Mouse (Mus musculus) Muller cell, postnatal 12 days (primary cell): ENCODE results near the gene Fig4.
A peak's percentile ranks its signal among the peaks of the same experiment; 100 is the strongest.

Source experiments
- DNase-seq: peaks from one replicate; pipeline ENCODE4 v3.0.0-alpha.2; 2015; ENCODE audit errors: inconsistent ontology term

The Fig4 gene

GRCm38 (mm10) chr10:41302689-41303431 lies at the start of gene Fig4:
Gene Fig4, minus strand, starts transcription at chr10:41303260.
- DNase-seq, result peak; percentile 92

DNA sequence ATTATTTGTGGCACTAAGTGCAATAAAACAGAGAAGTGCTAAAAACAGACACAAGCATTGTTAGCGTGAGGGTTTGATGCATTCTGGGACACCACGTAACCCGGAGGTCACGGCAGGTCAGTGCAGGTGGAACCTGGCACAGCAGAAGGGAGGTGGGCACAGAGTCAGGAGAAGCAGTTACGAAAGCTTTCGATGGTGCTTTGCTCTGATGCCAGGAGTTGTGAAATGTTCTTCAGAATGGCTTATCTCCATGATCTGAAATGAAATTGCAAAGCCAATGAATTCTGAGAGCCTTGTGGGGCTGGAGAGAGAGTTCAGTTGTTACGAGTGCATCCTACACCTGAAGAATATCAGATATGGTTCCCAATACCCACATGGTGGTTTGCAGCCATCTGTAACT lies 38.3 kb upstream of the Fig4 start:
- no peak for DNase-seq

GRCm38 (mm10) chr10:41332533-41333043 lies 29.5 kb upstream of the Fig4 start:
- DNase-seq, result no peak

DNA sequence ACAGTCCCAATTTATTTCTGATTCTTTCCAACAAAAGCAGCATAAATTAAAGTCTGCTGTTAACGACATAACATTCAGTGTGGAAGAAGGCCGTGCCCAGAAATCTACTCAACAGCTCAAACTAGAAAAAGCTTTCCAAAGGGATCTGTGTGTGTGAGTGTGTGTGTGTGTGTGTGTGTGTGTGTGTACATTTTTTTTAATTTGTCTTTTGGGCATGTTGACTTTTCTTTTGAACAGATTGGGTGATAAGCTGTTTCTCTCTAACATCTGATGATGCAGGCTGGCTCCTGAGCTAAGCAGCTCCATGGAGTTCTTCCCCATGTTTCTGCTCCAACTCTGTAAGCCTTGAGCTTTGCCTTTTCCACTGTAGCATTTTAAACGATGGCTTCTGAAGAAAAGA lies 12.8 kb upstream of the Fig4 start:
- no peak for DNase-seq

- no peak for DNase-seq
These were observed 5.1 kb upstream of the Fig4 start for GRCm38 (mm10) chr10:41308205-41308604.

GRCm38 (mm10) chr10:41304961-41305455 lies 1.9 kb upstream of the Fig4 start:
- no peak for DNase-seq

GRCm38 (mm10) chr10:41303639-41304444 lies 782 bp upstream of the Fig4 start, which contains the start of gene Ak9:
Gene Ak9, plus strand, starts transcription at chr10:41303980.
- DNase-seq, result peak; percentile 89

- no peak for DNase-seq
These were observed 2.9 kb downstream of the Fig4 start for GRCm38 (mm10) chr10:41300161-41300560.

DNA sequence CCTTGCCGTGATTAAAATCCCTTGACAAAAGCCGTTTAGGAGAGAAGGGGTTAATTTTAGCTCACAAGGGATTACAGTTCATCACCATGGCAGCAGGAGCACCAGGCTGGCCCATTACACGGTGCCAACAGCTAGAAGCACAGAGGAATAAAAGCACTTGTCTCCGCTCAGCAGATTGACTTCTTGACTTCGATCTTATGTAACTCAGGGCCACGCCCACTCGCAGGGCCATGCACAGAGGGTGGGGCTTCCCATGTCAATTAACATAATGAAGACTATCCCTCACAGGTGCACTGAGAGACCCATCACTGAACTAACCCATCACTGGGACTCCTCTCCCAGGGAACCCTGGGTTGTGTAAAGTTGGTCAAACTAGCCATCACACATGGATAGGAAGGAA lies 7.9 kb downstream of the Fig4 start:
- DNase-seq, result no peak

DNA sequence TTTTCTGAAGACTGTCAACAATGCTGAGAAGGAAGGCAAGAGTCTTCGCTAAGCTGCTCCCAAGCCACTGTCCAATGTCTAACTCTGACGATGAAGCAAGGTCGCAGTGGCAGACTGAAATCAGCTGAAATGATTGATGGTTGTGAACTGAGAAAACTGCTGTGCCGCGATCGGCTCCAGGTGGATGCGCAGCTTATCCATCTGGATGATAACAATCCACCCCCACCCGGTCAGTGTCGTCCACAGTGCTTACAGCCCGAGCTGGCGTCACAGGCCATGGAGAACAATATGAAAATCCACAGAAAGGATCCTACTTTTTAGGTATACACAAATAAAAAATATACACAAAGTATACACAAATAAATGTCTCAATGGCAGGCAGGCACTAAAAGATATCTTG lies 8.3 kb downstream of the Fig4 start:
- DNase-seq, result no peak

DNA sequence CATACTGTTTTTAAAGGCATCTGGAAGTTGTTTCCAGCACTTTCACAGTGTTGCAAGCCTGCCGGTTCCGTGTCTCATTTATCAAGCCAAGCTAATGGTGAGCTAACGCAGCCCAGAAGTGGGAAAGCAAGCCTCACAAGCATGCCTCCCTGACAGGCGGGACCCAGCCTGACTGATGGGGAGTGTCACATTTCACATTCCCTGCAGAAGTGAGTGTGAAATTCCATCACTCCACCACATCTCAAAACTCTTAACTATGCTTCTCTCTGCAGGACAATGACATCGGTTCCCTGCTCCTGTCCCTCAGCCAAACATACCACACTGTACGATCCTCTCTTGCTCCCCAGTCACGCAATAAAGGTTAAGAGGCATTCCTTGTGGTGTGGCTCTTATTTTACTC lies 10.0 kb downstream of the Fig4 start:
- DNase-seq, result peak; percentile 74

DNA sequence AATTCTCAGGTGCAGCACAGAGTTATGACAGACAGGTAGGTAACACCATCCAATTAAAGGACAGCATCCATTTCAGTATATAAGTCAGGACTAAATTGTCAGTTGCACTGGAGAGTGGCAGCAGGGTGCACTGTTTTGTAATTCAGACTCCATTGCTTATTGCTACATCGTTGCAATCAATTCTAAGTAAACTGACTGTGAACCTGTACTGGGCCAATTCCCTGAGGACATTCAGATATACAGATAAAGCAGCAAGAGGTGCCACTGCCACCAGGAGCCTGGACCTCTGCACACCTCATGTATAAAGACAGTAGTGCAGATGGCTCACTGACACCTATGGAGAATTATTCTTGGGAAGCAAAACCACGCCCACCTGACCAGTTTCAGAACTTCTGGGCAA lies 12.0 kb downstream of the Fig4 start:
- DNase-seq, result no peak

DNA sequence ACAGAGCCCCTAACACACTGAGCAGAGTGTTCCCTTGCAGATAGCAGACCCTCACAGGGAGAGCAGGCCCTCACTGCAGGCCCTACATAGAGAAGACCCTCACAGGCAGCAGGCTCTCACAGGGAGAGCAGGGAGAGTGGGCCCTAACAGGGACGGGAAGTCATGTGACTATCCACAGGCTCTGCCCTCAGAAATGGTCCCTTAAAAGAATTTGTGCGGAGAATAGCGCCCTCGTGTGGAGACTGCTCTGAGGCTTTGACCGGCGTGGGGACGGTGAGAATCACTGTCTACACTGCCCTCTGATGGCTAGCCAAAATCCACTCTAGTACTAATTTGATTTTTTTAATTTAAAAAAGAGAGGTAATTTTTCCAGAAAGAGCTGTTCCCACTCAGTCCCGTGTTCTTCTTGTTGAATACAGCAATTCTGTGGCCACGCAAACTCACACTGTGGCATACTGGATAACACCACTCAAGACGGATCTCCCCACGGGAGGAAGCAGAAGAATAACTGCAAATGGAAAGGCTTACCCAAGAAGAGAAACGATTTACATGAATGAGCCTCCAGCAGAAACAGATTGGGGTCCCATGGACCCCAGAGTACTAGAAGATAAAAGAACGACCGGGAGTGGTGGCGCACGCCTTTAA lies 14.2 kb downstream of the Fig4 start:
- DNase-seq, result peak; percentile 74

- no peak for DNase-seq
These were observed 15.0 kb downstream of the Fig4 start for GRCm38 (mm10) chr10:41288074-41288473.

GRCm38 (mm10) chr10:41287618-41288017 lies 15.4 kb downstream of the Fig4 start:
- no peak for DNase-seq

- DNase-seq, result no peak
These were observed 21.0 kb downstream of the Fig4 start for GRCm38 (mm10) chr10:41282086-41282485.

GRCm38 (mm10) chr10:41280796-41281195 lies 22.3 kb downstream of the Fig4 start:
- DNase-seq, result no peak

- DNase-seq, result peak; percentile 25
These were observed 22.9 kb downstream of the Fig4 start for GRCm38 (mm10) chr10:41280177-41280576.

DNA sequence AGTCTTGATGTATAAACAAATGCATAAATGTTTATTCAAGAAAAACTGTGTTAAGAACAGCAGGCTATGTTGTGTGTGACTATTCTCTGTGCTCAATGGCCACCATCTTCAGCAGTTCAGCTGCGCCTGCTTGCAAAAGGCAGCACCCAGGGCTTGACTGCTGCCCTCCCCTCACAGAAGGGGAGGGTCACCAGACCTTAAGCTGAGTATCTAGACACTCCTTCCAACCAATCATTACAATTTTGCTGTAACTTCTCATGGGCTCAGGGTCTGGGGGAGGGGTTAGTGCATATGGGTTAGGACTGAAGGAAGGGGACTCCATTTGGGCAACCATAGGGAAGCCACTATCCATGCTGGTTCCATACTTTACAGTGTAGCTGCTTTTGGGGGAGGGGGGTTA lies 24.3 kb downstream of the Fig4 start:
- no peak for DNase-seq

DNA sequence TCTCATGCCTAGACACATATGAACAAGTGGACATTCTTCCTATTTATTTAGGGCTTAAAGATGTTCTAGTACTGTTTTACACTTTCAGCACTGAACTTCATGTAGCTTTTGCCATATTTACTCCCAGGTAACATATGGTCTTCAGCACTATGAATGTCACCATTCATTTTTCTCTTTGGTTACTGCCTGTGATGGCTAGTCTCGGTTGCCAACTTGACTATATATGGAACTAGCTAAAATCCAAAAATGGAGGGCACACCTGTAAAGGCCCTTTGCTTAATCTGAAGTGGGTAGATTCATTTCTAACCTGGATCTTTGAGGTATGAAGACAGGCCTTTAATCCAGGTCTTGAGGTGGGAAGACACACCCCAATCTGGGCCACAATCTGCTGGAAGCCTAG lies 28.2 kb downstream of the Fig4 start:
- DNase-seq, result no peak

GRCm38 (mm10) chr10:41271860-41272259 lies 31.2 kb downstream of the Fig4 start:
- no peak for DNase-seq

GRCm38 (mm10) chr10:41261889-41262288 lies 41.2 kb downstream of the Fig4 start:
- no peak for DNase-seq
